Mouse (Mus musculus) gonadal fat pad, adult 2 months (tissue): Measurements from ENCODE around the gene Slc18a3. TPM values are rescaled to one million over a fixed set of nuclear protein-coding genes. Genes with fewer than 3 reads are reported as not detected.

Experiments used
- DNase-seq: peaks from one replicate; pipeline ENCODE4 v3.0.0-alpha.2; 2012; ENCODE audit warnings: low read depth
- polyA plus RNA-seq: library from polyadenylated mRNA; depleted of rRNA; stranded (reverse); fragments of >200 nt; gene quantifications from 2 replicates; pipeline ENCODE4 v1.2.3, GENCODE M21; 2012; rRNA removed

The Slc18a3 gene
- polyA plus RNA-seq, 1 experiment, result not detected

- no peak for DNase-seq
Observed at GRCm38 (mm10) chr14:32463211-32464040, 1.2 kb downstream of the Slc18a3 start.

GRCm38 (mm10) chr14:32452552-32452951 lies 12.1 kb downstream of the Slc18a3 start:
- no peak for DNase-seq

GRCm38 (mm10) chr14:32446989-32447388 lies 17.7 kb downstream of the Slc18a3 start:
- DNase-seq, result no peak

- no peak for DNase-seq
Observed at GRCm38 (mm10) chr14:32443446-32443845, 21.2 kb downstream of the Slc18a3 start.

GRCm38 (mm10) chr14:32439744-32440143 lies 24.9 kb downstream of the Slc18a3 start:
- no peak for DNase-seq

GRCm38 (mm10) chr14:32439316-32439715 lies 25.3 kb downstream of the Slc18a3 start:
- no peak for DNase-seq

- no peak for DNase-seq
Observed at GRCm38 (mm10) chr14:32437352-32437793, 27.3 kb downstream of the Slc18a3 start.

- DNase-seq, result no peak
Observed at GRCm38 (mm10) chr14:32429030-32429602, 35.5 kb downstream of the Slc18a3 start.

GRCm38 (mm10) chr14:32423946-32424345 lies 40.7 kb downstream of the Slc18a3 start:
- DNase-seq, result no peak

- DNase-seq, result no peak
Observed at GRCm38 (mm10) chr14:32418747-32419146, 45.9 kb downstream of the Slc18a3 start.

Other genes starting within 250 kb of the Slc18a3 start
- gene Ogdhl, start 142.8 kb downstream of the Slc18a3 start, polyA plus RNA-seq, result 9.3 and 11.7 TPM in 2 replicates
- 1.2 and 2.8 TPM in 2 replicates for gene 1700024G13Rik, start 76.5 kb downstream of the Slc18a3 start, polyA plus RNA-seq
- not detected in 2 replicates for gene Chat, start 1.1 kb upstream of the Slc18a3 start, polyA plus RNA-seq
- gene Ercc6, start 48.7 kb upstream of the Slc18a3 start, polyA plus RNA-seq, result 7.6 and 8.9 TPM in 2 replicates
- not detected in 2 replicates for gene Prrxl1, start 134.6 kb upstream of the Slc18a3 start, polyA plus RNA-seq
- gene 3425401B19Rik, start 220.4 kb upstream of the Slc18a3 start, polyA plus RNA-seq, result 0.30 and 0.35 TPM in 2 replicates